Mouse (Mus musculus) liver, embryonic 14.5 days (tissue): ENCODE results near the gene C87499. TPM values are rescaled to one million over a fixed set of nuclear protein-coding genes. Genes with fewer than 3 reads are reported as not detected.
A peak's percentile ranks its signal among the peaks of the same experiment; 100 is the strongest.

Experiments used
- ATAC-seq: fragments of 200-750 bp; cut with Nextera tagmentation; 2 replicates; pipeline ENCODE4 v1.8.0; 2017; ENCODE audit warnings: moderate number of reproducible peaks, mild to moderate bottlenecking, moderate library complexity; ENCODE audit not compliant: insufficient read depth
- DNase-seq, 3 experiments: peaks; one replicate each; pipeline ENCODE4 v3.0.0-alpha.2; 2012 to 2013; ENCODE audit warnings: low read depth in 3 of 3, low spot score in 3 of 3
- H3K27ac ChIP-seq: fragments of 300-500 bp; sonication (generic); 2 replicates; pipeline ENCODE4 v1.5.1; 2014; ENCODE audit warnings: moderate library complexity, mild to moderate bottlenecking, control low read depth, inconsistent platforms
- H3K27me3 ChIP-seq: fragments of 300-500 bp; sonication (generic); 2 replicates; pipeline ENCODE4 v1.6.1; 2014; ENCODE audit warnings: mild to moderate bottlenecking, low read length, moderate library complexity; ENCODE audit not compliant: control insufficient read depth, insufficient read depth
- H3K36me3 ChIP-seq: fragments of 300-500 bp; sonication (generic); replicated peaks from 2 replicates; pipeline ENCODE4 v1.6.1; 2014; ENCODE audit warnings: low read depth; ENCODE audit not compliant: control insufficient read depth, insufficient read depth
- H3K4me1 ChIP-seq, 2 experiments: fragments of 200-500 bp in 1 of 2; fragments of 300-500 bp in 1 of 2; sonication (generic) in 1 of 2; replicated peaks; 2 replicates each; pipeline ENCODE4 v1.6.1; 2012 to 2014; ENCODE audit warnings: antibody characterized with exemption in 1 of 2, inconsistent platforms in 1 of 2, low read length in 1 of 2; ENCODE audit not compliant: control insufficient read depth in 2 of 2, insufficient read depth in 2 of 2
- H3K4me2 ChIP-seq: fragments of 300-500 bp; sonication (generic); 2 replicates; pipeline ENCODE4 v1.6.1; 2014; ENCODE audit warnings: low read depth, mild to moderate bottlenecking, control low read depth, moderate library complexity
- H3K4me3 ChIP-seq, 2 experiments: fragments of 200-500 bp in 1 of 2; fragments of 300-500 bp in 1 of 2; sonication (generic) in 1 of 2; 2 replicates each; pipeline ENCODE4 v1.5.1; 2012 to 2014; ENCODE audit warnings: low read depth in 2 of 2, low read length in 2 of 2, mild to moderate bottlenecking in 2 of 2, control low read depth in 1 of 2, inconsistent platforms in 1 of 2, moderate library complexity in 1 of 2; ENCODE audit not compliant: insufficient read depth in 1 of 2
- H3K9ac ChIP-seq: fragments of 300-500 bp; sonication (generic); replicated peaks from 2 replicates; pipeline ENCODE4 v1.6.1; 2014; ENCODE audit warnings: mild to moderate bottlenecking, control low read depth, moderate library complexity
- H3K9me3 ChIP-seq: fragments of 300-500 bp; sonication (generic); 2 replicates; pipeline ENCODE4 v1.6.1; 2016; ENCODE audit warnings: low read length, mixed read lengths; ENCODE audit not compliant: control insufficient read depth
- CTCF ChIP-seq: IDR thresholded peaks from 2 replicates; pipeline ENCODE4 v1.5.1; 2016; ENCODE audit warnings: antibody characterized with exemption, low read depth, control low read depth
- EP300 ChIP-seq: IDR thresholded peaks from 2 replicates; pipeline ENCODE4 v1.6.1; 2016; ENCODE audit warnings: antibody characterized with exemption, low read depth
- WGBS: fragments of 180-500 bp; shearing (Covaris S2); extraction: QIAGEN DNeasy Blood & Tissue Kit; methylation state at CpG from one replicate; pipeline ENCODE4 v1.1.7; 2014; ENCODE audit not compliant: insufficient replicate concordance; 5-methylcytosine and 5-hydroxymethylcytosine counted together
- polyA plus RNA-seq, 2 experiments: library from polyadenylated mRNA; depleted of rRNA in 1 of 2; stranded (reverse) in 1 of 2; unstranded in 1 of 2; fragments of >200 nt; fragmentation: Nextera tagmentation in 1 of 2; extraction: Ambion mirVana in 1 of 2; gene quantifications; 2 replicates each; pipeline versions ENCODE4 v1.2.1 to v1.2.3; 2012 to 2014

C87499 gene
- polyA plus RNA-seq (2012; rRNA removed), result not detected in 2 replicates
- not detected in 2 replicates for polyA plus RNA-seq (2014; fragmentation: Nextera tagmentation; extraction: Ambion mirVana)

DNA sequence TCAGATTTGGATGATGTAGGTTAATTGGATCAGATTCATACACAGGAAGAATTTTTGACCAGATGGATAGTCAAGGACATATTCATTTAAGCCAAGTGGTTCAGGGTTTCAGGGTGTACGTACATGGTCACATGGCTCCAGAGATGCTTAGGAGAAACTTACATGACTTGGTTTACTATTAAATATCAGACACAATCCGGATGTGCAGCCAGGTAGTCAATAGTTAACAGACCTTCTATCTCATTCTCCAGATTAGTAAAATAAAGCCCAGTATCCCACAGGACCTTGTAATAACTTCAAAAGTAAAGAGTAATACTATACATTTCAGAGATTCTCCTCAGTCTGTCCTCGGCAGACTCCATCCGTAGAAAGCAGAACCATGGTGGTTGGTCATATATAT lies at the start of gene C87499:
Gene C87499, minus strand, starts transcription at position 101 of the 400 bp plus-strand sequence.
- H3K27ac ChIP-seq, result no peak within 1 kb of the TSS
- no peak for DNase-seq
- no peak within 1 kb of the TSS for H3K4me2 ChIP-seq
- no peak for ATAC-seq
- H3K9ac ChIP-seq, result no peak within 1 kb of the TSS
- 63% methylated on average over 4 of the region's 4 CpGs for WGBS
- no peaks in the 10 kb centered on the region for H3K27me3 ChIP-seq
- H3K4me1 ChIP-seq, result no peaks in the 10 kb centered on the region
- H3K9me3 ChIP-seq, result no peaks in the 10 kb centered on the region
- TF ChIP-seq EP300 (no peak), CTCF (no peak)
- H3K36me3 ChIP-seq, result no peaks in the 10 kb centered on the region
- H3K4me3 ChIP-seq, result no peak within 1 kb of the TSS

DNA sequence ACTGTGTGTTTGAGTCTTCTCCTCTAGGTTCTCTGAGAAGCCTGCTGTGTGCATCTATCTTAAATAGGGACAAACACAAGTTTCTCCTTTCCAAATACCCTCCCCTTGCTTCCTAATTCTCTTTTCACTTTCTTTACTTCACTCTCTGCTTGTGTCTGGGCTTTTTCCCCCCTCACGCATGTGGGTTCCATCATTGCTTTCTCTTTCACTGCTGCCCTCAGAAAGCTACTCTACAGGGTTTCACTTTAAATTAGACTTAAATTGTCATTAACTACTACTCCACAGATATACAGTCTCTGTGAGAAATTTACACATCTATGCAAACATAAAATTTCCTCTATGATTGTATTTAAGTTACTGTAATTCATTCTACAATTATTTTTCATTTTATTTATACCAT lies 49.6 kb upstream of the C87499 start, which contains the start of gene Ifna2:
Gene Ifna2, minus strand, starts transcription at position 101 of the 400 bp plus-strand sequence.
- no peak within 1 kb of the TSS for H3K4me3 ChIP-seq
- H3K9ac ChIP-seq, result no peak within 1 kb of the TSS
- 81% methylated on average over 1 of the region's 1 CpGs for WGBS
- no peak within 1 kb of the TSS for H3K27ac ChIP-seq
- H3K27me3 ChIP-seq, result no peaks in the 10 kb centered on the region
- TF ChIP-seq EP300 (no peak), CTCF (no peak)
- no peak within 1 kb of the TSS for H3K4me2 ChIP-seq
- DNase-seq (no peak), ATAC-seq (no peak)
- H3K4me1 ChIP-seq, result no peaks in the 10 kb centered on the region
- no peaks in the 10 kb centered on the region for H3K36me3 ChIP-seq
- no peaks in the 10 kb centered on the region for H3K9me3 ChIP-seq

DNA sequence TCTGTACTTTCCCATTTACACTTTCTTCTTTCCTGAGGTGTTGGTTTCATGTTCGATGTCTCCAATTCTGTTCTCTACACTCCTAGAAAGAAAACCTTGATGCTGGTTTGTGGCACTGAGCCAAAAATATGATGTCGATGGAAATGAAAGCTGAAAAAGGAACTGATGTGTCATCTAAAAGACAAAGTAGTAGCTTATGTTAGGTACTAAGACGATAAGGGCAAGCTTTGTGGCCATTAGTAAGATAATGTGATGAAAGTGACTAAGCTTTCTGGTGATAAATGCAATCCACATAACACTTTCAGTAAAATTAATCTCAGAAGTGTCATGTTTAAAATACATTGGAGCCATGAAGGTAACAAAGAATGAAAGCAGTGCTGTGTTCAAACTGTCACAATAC lies 47.1 kb upstream of the C87499 start:
- H3K9ac ChIP-seq, result no peak overlapping the region

DNA sequence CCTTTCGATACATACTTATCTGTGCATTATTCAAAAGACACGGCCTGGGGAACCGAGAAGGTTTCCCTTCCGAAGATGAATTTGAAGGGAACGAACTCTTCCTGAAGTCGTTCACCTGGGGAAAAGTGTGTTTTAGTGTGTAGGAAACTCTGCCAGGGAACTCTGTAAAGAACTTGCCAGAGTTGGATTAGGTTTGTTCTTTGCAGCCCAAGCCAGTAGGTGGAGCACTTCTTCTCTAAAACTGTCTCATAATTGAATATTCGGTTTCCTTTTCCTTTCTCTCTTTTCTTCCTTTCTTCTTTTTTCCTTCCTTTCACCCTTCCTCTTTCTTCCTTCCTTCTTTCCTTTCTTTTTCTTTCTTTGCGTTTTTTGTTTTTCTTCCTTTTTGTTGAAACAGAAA lies 46.2 kb upstream of the C87499 start:
- ATAC-seq (no peak), DNase-seq (no peak)
- no peak overlapping the region for H3K27ac ChIP-seq
- no peaks in the 10 kb centered on the region for H3K36me3 ChIP-seq
- no peak overlapping the region for H3K4me2 ChIP-seq
- no peak overlapping the region for H3K4me3 ChIP-seq
- no peaks in the 10 kb centered on the region for H3K4me1 ChIP-seq
- no peak overlapping the region for H3K9ac ChIP-seq
- H3K9me3 ChIP-seq, result no peaks in the 10 kb centered on the region
- WGBS, result 28% methylated on average over 8 of the region's 8 CpGs
- no peak for TF ChIP-seq EP300
- TF ChIP-seq CTCF, result peak; percentile 28; the same call in 1 of the 2 replicates
- no peaks in the 10 kb centered on the region for H3K27me3 ChIP-seq

More for the DNA sequence above, 47.1 kb upstream of the C87499 start:
- Histone ChIP-seq H3K36me3 (no peaks in the 10 kb centered on the region), H3K9me3 (no peaks in the 10 kb centered on the region), H3K4me2 (no peak overlapping the region), H3K27ac (no peak overlapping the region), H3K4me3 (no peak overlapping the region), H3K4me1 (no peaks in the 10 kb centered on the region), H3K27me3 (no peaks in the 10 kb centered on the region)
- DNase-seq (no peak), ATAC-seq (no peak)
- TF ChIP-seq CTCF, result no peak
- TF ChIP-seq EP300, result no peak
- whole genome bisulfite sequencing, result 28% methylated on average over 3 of the region's 3 CpGs

DNA sequence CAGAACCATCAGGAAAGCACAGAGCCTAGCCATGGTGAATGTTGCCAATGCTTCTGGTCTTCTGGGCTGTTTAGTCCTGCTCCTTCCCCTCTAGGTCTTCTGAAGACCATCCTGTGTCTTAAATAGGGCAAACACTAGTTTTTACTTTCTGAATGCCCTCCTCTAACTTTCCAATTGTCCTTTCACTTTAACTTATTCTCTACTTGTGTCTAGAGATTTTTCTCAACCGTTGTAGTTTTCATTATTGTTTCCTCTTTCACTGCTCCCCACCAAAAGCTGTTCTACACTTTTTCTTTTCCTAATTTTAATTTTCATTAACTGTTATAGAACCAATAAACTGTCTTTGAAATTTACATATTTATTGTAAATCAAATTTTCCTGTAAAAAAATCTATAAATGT lies 42.6 kb upstream of the C87499 start, which contains the start of gene Ifna16:
Gene Ifna16, minus strand, starts transcription at position 101 of the 400 bp plus-strand sequence.
- WGBS, result 45% methylated on average over 1 of the region's 1 CpGs

More for the DNA sequence above, 42.6 kb upstream of the C87499 start, which contains the start of gene Ifna16:
- no peak for TF ChIP-seq EP300
- no peak for TF ChIP-seq CTCF
- Histone ChIP-seq H3K27ac (no peak within 1 kb of the TSS), H3K4me1 (no peaks in the 10 kb centered on the region), H3K27me3 (no peaks in the 10 kb centered on the region), H3K4me3 (no peak within 1 kb of the TSS), H3K9ac (no peak within 1 kb of the TSS), H3K36me3 (no peaks in the 10 kb centered on the region), H3K9me3 (no peaks in the 10 kb centered on the region), H3K4me2 (no peak within 1 kb of the TSS)
- DNase-seq, result no peak
- ATAC-seq, result no peak
